Mouse (Mus musculus) gastrocnemius, adult 2 months (tissue): ENCODE measurements around the gene Prr36. TPM values are rescaled to one million over a fixed set of nuclear protein-coding genes. Genes with fewer than 3 reads are reported as not detected.

Experiments
- DNase-seq: peaks from one replicate; pipeline ENCODE4 v3.0.0; 2022
- H3K27ac ChIP-seq: fragments of 200-600 bp; 2 replicates; pipeline ENCODE4 v1.8.1; 2022; ENCODE audit warnings: mild to moderate bottlenecking
- H3K4me3 ChIP-seq: fragments of 200-600 bp; 2 replicates; pipeline ENCODE4 v1.8.1; 2022; ENCODE audit warnings: mild to moderate bottlenecking, moderate library complexity
- CTCF ChIP-seq: fragments of 200-600 bp; IDR thresholded peaks from 2 replicates; pipeline ENCODE4 v1.8.1; 2022; ENCODE audit warnings: antibody characterized with exemption, mild to moderate bottlenecking, moderate library complexity
- intact Hi-C: fragments of 180-260 bp; cut with DNase I; formaldehyde crosslinking; loops from one replicate; pipeline ENCODE4 v1.15.1; 2025
- total RNA-seq, 2 experiments: library from RNA; stranded (reverse); gene quantifications; 2 replicates each; pipeline ENCODE4 v1.2.3; 2021

The Prr36 gene
- total RNA-seq, 2 experiments from 2014 or later = not detected

GRCm38 (mm10) chr8:4183409-4183808, 33.9 kb downstream of the Prr36 start:
- no peak for TF ChIP-seq CTCF
- intact Hi-C loops = no loop called here
- H3K4me3 ChIP-seq = no peak overlapping the region
- no peak overlapping the region for H3K27ac ChIP-seq
- DNase-seq = no peak

- DNase-seq = no peak
- no peak overlapping the region for H3K4me3 ChIP-seq
- H3K27ac ChIP-seq = no peak overlapping the region
- TF ChIP-seq CTCF = no peak
- intact Hi-C loops = no loop called here
Measured at GRCm38 (mm10) chr8:4174018-4174417, 43.2 kb downstream of the Prr36 start.

- intact Hi-C loops = no loop called here
- TF ChIP-seq CTCF = no peak
- Histone ChIP-seq H3K4me3 (no peak overlapping the region), H3K27ac (no peak overlapping the region)
- no peak for DNase-seq
Measured at GRCm38 (mm10) chr8:4172486-4172885, 44.8 kb downstream of the Prr36 start.

GRCm38 (mm10) chr8:4167918-4168317, 49.3 kb downstream of the Prr36 start:
- DNase-seq = no peak
- H3K27ac ChIP-seq = no peak overlapping the region
- no peak overlapping the region for H3K4me3 ChIP-seq
- TF ChIP-seq CTCF = no peak
- intact Hi-C loops = loop anchor here (5.0 to 10.0 kb wide), 2 partner anchors 447 to 509 kb away; partner anchors contain the start of gene Zfp958

GRCm38 (mm10) chr8:4166881-4167525, 50.3 kb downstream of the Prr36 start:
- Histone ChIP-seq H3K4me3 (peak overlapping the region; percentile 93), H3K27ac (peak overlapping the region; percentile 88)
- no peak for TF ChIP-seq CTCF
- intact Hi-C loops = loop anchor here (5.0 to 10.0 kb wide), 2 partner anchors 448 to 510 kb away; partner anchors contain the start of gene Zfp958
- no peak for DNase-seq

- peak within 1 kb of the TSS; percentile 93 for H3K4me3 ChIP-seq
- peak; percentile 98 for DNase-seq
- H3K27ac ChIP-seq = peak within 1 kb of the TSS; percentile 88
- intact Hi-C loops = loop anchor here (5.0 to 10.0 kb wide), 2 partner anchors 449 to 511 kb away; partner anchors contain the start of gene Zfp958
- no peak for TF ChIP-seq CTCF
Measured at GRCm38 (mm10) chr8:4165852-4166751, 51.2 kb downstream of the Prr36 start, which contains the start of gene Evi5l. Evi5l (plus strand) TSS chr8:4166567.

GRCm38 (mm10) chr8:4165176-4165851, 51.9 kb downstream of the Prr36 start:
- DNase-seq = peak; percentile 17
- intact Hi-C loops = loop anchor here (5.0 to 10.0 kb wide), 2 partner anchors 449 to 512 kb away; partner anchors contain the start of gene Zfp958
- TF ChIP-seq CTCF = no peak
- Histone ChIP-seq H3K4me3 (peak overlapping the region; percentile 93), H3K27ac (peak overlapping the region; percentile 67)

GRCm38 (mm10) chr8:4162786-4163185, 54.5 kb downstream of the Prr36 start:
- no peak overlapping the region for H3K27ac ChIP-seq
- intact Hi-C loops = loop anchor here (10.0 kb wide), 1 partner anchor 452 kb away; the partner anchor contains the start of gene Zfp958
- no peak for TF ChIP-seq CTCF
- H3K4me3 ChIP-seq = no peak overlapping the region
- no peak for DNase-seq

Other genes starting within 250 kb of the Prr36 start
- gene Cd209f, start 111.6 kb downstream of the Prr36 start, total RNA-seq = 1 to 10 TPM in 1 of 2 experiments, under 1 TPM in 1; 0.51 to 1.2 TPM
- under 1 TPM in 1 of 2 experiments, not detected in 1; 0.31 TPM for gene Cd209g, start 83.4 kb downstream of the Prr36 start, total RNA-seq
- gene Evi5l, start 50.9 kb downstream of the Prr36 start, total RNA-seq = 10 to 100 TPM; 13.5 to 16.9 TPM
- gene Lrrc8e, start 9.4 kb upstream of the Prr36 start, total RNA-seq = not detected
- 10 to 100 TPM; 86.2 to 96.6 TPM for gene Map2k7, start 21.3 kb upstream of the Prr36 start, total RNA-seq
- gene Gm49320, start 21.4 kb upstream of the Prr36 start, total RNA-seq = not detected
- 1 to 10 TPM; 1.9 to 3.3 TPM for gene Tgfbr3l, start 30.8 kb upstream of the Prr36 start, total RNA-seq
- 10 to 100 TPM in 1 of 2 experiments, 1 to 10 TPM in 1; 9.8 to 13.0 TPM for gene Snapc2, start 35.6 kb upstream of the Prr36 start, total RNA-seq
- gene Ctxn1, start 41.8 kb upstream of the Prr36 start, total RNA-seq = under 1 TPM; 0.41 to 0.45 TPM
- gene Timm44, start 58.5 kb upstream of the Prr36 start, total RNA-seq = 10 to 100 TPM; 61.8 to 76.6 TPM
- gene Ccl25, start 107.8 kb upstream of the Prr36 start, total RNA-seq = 10 to 100 TPM in 1 of 2 experiments, 1 to 10 TPM in 1; 8.2 to 14.6 TPM
- 10 to 100 TPM; 46.4 to 49.8 TPM for gene Elavl1, start 108.0 kb upstream of the Prr36 start, total RNA-seq